Mouse (Mus musculus) megakaryocyte, embryonic 14.5 days (primary cell): ENCODE data around the gene Lrrc28. TPM values are rescaled to one million over a fixed set of nuclear protein-coding genes. Genes with fewer than 3 reads are reported as not detected.

Source experiments
- H3K27me3 ChIP-seq: replicated peaks from 2 replicates; pipeline ENCODE3; 2012; ENCODE audit warnings: inconsistent platforms
- H3K36me3 ChIP-seq: replicated peaks from 2 replicates; pipeline ENCODE3; 2012; ENCODE audit warnings: low read length, inconsistent platforms, mixed read lengths
- H3K4me1 ChIP-seq: 2 replicates; pipeline ENCODE4 v1.6.1; 2012; ENCODE audit warnings: inconsistent platforms
- H3K4me3 ChIP-seq: replicated peaks from 2 replicates; pipeline ENCODE3; 2012; ENCODE audit warnings: moderate library complexity, mild to moderate bottlenecking, inconsistent platforms
- H3K9me3 ChIP-seq: 2 replicates; pipeline ENCODE4 v1.6.1; 2012; ENCODE audit warnings: inconsistent platforms
- FLI1 ChIP-seq: IDR thresholded peaks from 2 replicates; pipeline ENCODE4 v1.6.1; 2012; ENCODE audit warnings: low read length, inconsistent platforms, mixed read lengths
- GATA1 ChIP-seq: IDR thresholded peaks from 3 replicates; pipeline ENCODE4 v1.6.1; 2012; ENCODE audit warnings: mixed read lengths, low read length, inconsistent platforms, borderline replicate concordance
- polyA plus RNA-seq: library from polyadenylated mRNA; stranded (reverse); fragments of >175 nt; gene quantifications from 2 replicates; pipeline ENCODE4 v1.2.3, GENCODE M21; 2012; ENCODE audit warnings: low replicate concordance; ENCODE audit not compliant: insufficient read depth

Gene Lrrc28
- polyA plus RNA-seq, 1 experiment: 12.3 TPM

GRCm38 (mm10) chr7:67503281-67504010 is 141.6 kb downstream of the Lrrc28 start:
- Histone ChIP-seq H3K27me3 (peaks cover 47% of the 10 kb centered on the region), H3K4me3 (no peak overlapping the region)

GRCm38 (mm10) chr7:67502631-67503030 is 142.4 kb downstream of the Lrrc28 start:
- H3K9me3 ChIP-seq: no peaks in the 10 kb centered on the region
- H3K27me3 ChIP-seq: peaks cover 49% of the 10 kb centered on the region
- TF ChIP-seq FLI1 (no peak), GATA1 (no peak)
- H3K4me1 ChIP-seq: peaks cover 41% of the 10 kb centered on the region
- H3K36me3 ChIP-seq: no peaks in the 10 kb centered on the region
- H3K4me3 ChIP-seq: no peak overlapping the region

More at GRCm38 (mm10) chr7:67503281-67504010, 141.6 kb downstream of the Lrrc28 start:
- Histone ChIP-seq H3K9me3 (no peaks in the 10 kb centered on the region), H3K36me3 (no peaks in the 10 kb centered on the region), H3K4me1 (peaks cover 36% of the 10 kb centered on the region)
- TF ChIP-seq GATA1 (no peak), FLI1 (no peak)

- Histone ChIP-seq H3K4me3 (no peak overlapping the region), H3K4me1 (peaks cover 54% of the 10 kb centered on the region), H3K9me3 (no peaks in the 10 kb centered on the region), H3K36me3 (no peaks in the 10 kb centered on the region), H3K27me3 (peaks cover 49% of the 10 kb centered on the region)
- no peak for TF ChIP-seq GATA1
- no peak for TF ChIP-seq FLI1
These were observed 144.2 kb downstream of the Lrrc28 start for GRCm38 (mm10) chr7:67500878-67501277.

GRCm38 (mm10) chr7:67500076-67500828 is 144.8 kb downstream of the Lrrc28 start:
- peaks cover 49% of the 10 kb centered on the region for H3K27me3 ChIP-seq
- H3K4me3 ChIP-seq: no peak overlapping the region
- no peaks in the 10 kb centered on the region for H3K36me3 ChIP-seq
- no peaks in the 10 kb centered on the region for H3K9me3 ChIP-seq
- H3K4me1 ChIP-seq: peaks cover 55% of the 10 kb centered on the region
- TF ChIP-seq FLI1 (no peak), GATA1 (no peak)

GRCm38 (mm10) chr7:67499516-67499915 is 145.6 kb downstream of the Lrrc28 start:
- H3K9me3 ChIP-seq: no peaks in the 10 kb centered on the region
- no peaks in the 10 kb centered on the region for H3K36me3 ChIP-seq
- H3K27me3 ChIP-seq: peaks cover 48% of the 10 kb centered on the region
- no peak for TF ChIP-seq FLI1
- no peak for TF ChIP-seq GATA1
- H3K4me1 ChIP-seq: peaks cover 56% of the 10 kb centered on the region
- H3K4me3 ChIP-seq: no peak overlapping the region

GRCm38 (mm10) chr7:67493795-67494687 is 151.0 kb downstream of the Lrrc28 start:
- no peaks in the 10 kb centered on the region for H3K36me3 ChIP-seq
- no peak overlapping the region for H3K4me3 ChIP-seq
- TF ChIP-seq GATA1 (no peak), FLI1 (no peak)
- H3K4me1 ChIP-seq: peaks cover 40% of the 10 kb centered on the region
- no peaks in the 10 kb centered on the region for H3K9me3 ChIP-seq
- H3K27me3 ChIP-seq: peaks cover 56% of the 10 kb centered on the region

GRCm38 (mm10) chr7:67487889-67488411 is 157.1 kb downstream of the Lrrc28 start:
- Histone ChIP-seq H3K4me1 (peaks cover 16% of the 10 kb centered on the region; the same call in 1 of the 2 replicates), H3K27me3 (peaks cover 67% of the 10 kb centered on the region), H3K9me3 (no peaks in the 10 kb centered on the region), H3K4me3 (no peak overlapping the region), H3K36me3 (no peaks in the 10 kb centered on the region)
- TF ChIP-seq FLI1 (no peak), GATA1 (no peak)

GRCm38 (mm10) chr7:67486925-67487760 is 157.9 kb downstream of the Lrrc28 start:
- peaks cover 15% of the 10 kb centered on the region; the same call in 1 of the 2 replicates for H3K4me1 ChIP-seq
- H3K36me3 ChIP-seq: no peaks in the 10 kb centered on the region
- no peak for TF ChIP-seq GATA1

More at GRCm38 (mm10) chr7:67486925-67487760, 157.9 kb downstream of the Lrrc28 start:
- Histone ChIP-seq H3K27me3 (peaks cover 69% of the 10 kb centered on the region), H3K4me3 (no peak overlapping the region), H3K9me3 (no peaks in the 10 kb centered on the region)
